Mouse (Mus musculus) kidney, postnatal 0 days (tissue): ENCODE data around the gene Foxp2. TPM values are rescaled to one million over a fixed set of nuclear protein-coding genes. Genes with fewer than 3 reads are reported as not detected.
A peak's percentile ranks its signal among the peaks of the same experiment; 100 is the strongest.

Experiments
- ATAC-seq: fragments of 200-750 bp; cut with Nextera tagmentation; replicated peaks from 2 replicates; pipeline ENCODE4 v1.8.0; 2017; ENCODE audit warnings: low read depth, moderate number of reproducible peaks, moderate TSS enrichment, moderate library complexity; ENCODE audit not compliant: low FRiP score
- DNase-seq: peaks from one replicate; pipeline ENCODE4 v3.0.0-alpha.2; 2016; ENCODE audit warnings: low spot score
- H3K27ac ChIP-seq: fragments of 300-500 bp; sonication (generic); 2 replicates; pipeline ENCODE4 v1.5.1; 2014; ENCODE audit warnings: mild to moderate bottlenecking
- H3K27me3 ChIP-seq: fragments of 300-500 bp; sonication (generic); 2 replicates; pipeline ENCODE4 v1.6.1; 2014; ENCODE audit warnings: low read length, mixed read lengths; ENCODE audit not compliant: insufficient read depth
- H3K36me3 ChIP-seq: fragments of 300-500 bp; sonication (generic); 2 replicates; pipeline ENCODE4 v1.6.1; 2014; ENCODE audit warnings: low read length, mixed read lengths; ENCODE audit not compliant: insufficient read depth
- H3K4me1 ChIP-seq: fragments of 300-500 bp; sonication (generic); replicated peaks from 2 replicates; pipeline ENCODE4 v1.6.1; 2014; ENCODE audit warnings: antibody characterized with exemption, low read length, mixed read lengths; ENCODE audit not compliant: insufficient read depth
- H3K4me2 ChIP-seq: fragments of 300-500 bp; sonication (generic); 2 replicates; pipeline ENCODE4 v1.6.1; 2014; ENCODE audit warnings: mild to moderate bottlenecking, low read length, moderate library complexity, mixed read lengths
- H3K4me3 ChIP-seq: fragments of 300-500 bp; sonication (generic); replicated peaks from 2 replicates; pipeline ENCODE4 v1.5.1; 2014; ENCODE audit warnings: low read depth, low read length
- H3K9ac ChIP-seq: fragments of 300-500 bp; sonication (generic); 2 replicates; pipeline ENCODE4 v1.6.1; 2014; ENCODE audit warnings: low read depth, low read length
- H3K9me3 ChIP-seq: fragments of 300-500 bp; sonication (generic); replicated peaks from 2 replicates; pipeline ENCODE4 v1.6.1; 2016; ENCODE audit warnings: low read length, inconsistent platforms, mixed read lengths
- CTCF ChIP-seq: IDR thresholded peaks from 2 replicates; pipeline ENCODE4 v1.5.1; 2016; ENCODE audit warnings: antibody characterized with exemption, low read depth, mild to moderate bottlenecking, moderate library complexity
- WGBS: fragments of 180-500 bp; shearing (Covaris S2); extraction: QIAGEN DNeasy Blood & Tissue Kit; methylation state at CpG from one replicate; pipeline ENCODE4 v1.1.7; 2014; 5-methylcytosine and 5-hydroxymethylcytosine counted together
- polyA plus RNA-seq: library from polyadenylated mRNA; unstranded; fragments of >200 nt; fragmentation: Nextera tagmentation; extraction: Ambion mirVana; gene quantifications from 2 replicates; pipeline ENCODE4 v1.2.1, GENCODE M21; 2015

Foxp2 gene
- polyA plus RNA-seq, 1 experiment from 2014 or later, result 2.5 TPM

- ATAC-seq, result peak; percentile 52
- Histone ChIP-seq H3K9me3 (no peaks in the 10 kb centered on the region), H3K4me1 (peaks cover 5% of the 10 kb centered on the region; the same call in 1 of the 2 replicates), H3K4me3 (peak overlapping the region; percentile 54), H3K9ac (0 out of 2 replicates have a peak overlapping the region, but pooled peaks have one; percentile 6), H3K4me2 (peak overlapping the region; percentile 94), H3K36me3 (no peaks in the 10 kb centered on the region), H3K27me3 (peaks cover 23% of the 10 kb centered on the region), H3K27ac (no peak overlapping the region)
- WGBS, result under 1% methylated on average over 20 of the region's 20 CpGs
- DNase-seq, result peak; percentile 42
- TF ChIP-seq CTCF, result no peak
These were observed 549 bp upstream of the Foxp2 start for GRCm38 (mm10) chr6:14900579-14901021.

DNA sequence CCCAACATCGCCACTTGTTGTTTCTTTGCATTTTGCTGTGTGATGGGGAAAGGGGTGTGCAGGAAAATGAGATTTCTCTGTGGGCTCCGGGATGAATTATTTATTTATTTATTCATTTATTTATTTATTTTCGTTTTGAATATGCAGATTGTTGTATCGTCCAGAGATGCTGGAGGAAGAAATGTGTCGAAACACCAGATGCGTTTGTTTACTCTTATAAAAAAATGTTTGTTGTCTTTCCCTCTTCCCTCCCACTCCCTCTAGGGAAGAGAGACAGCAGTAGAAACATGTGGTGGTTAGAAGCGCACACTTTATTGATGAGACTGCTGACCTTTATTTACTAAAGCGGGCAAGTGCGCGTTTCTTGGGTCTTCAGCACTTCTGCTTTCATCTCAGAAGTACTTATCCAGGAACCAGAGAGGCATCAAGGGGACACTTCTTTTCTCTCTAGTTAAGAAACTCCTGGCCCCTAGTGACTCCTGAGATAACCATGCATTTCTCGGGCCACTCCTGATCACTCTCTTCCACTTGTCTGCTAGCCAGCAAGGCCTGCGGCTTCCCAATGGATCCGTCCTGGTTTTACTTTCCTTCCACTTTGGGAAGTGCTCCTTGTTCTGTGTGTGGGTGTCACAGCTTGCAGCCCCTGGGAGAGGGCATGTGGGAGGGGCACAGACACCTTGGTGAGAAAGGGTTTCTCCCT lies 972 bp downstream of the Foxp2 start:
- Histone ChIP-seq H3K27me3 (peaks cover 23% of the 10 kb centered on the region), H3K9ac (peak overlapping the region; percentile 54), H3K4me1 (peaks cover 5% of the 10 kb centered on the region; the same call in 1 of the 2 replicates), H3K36me3 (no peaks in the 10 kb centered on the region), H3K4me3 (peak overlapping the region; percentile 54), H3K9me3 (no peaks in the 10 kb centered on the region), H3K27ac (no peak overlapping the region), H3K4me2 (peak overlapping the region; percentile 94)
- ATAC-seq, result no peak
- no peak for TF ChIP-seq CTCF
- peak; percentile 35 for DNase-seq
- 7% methylated on average over 13 of the region's 13 CpGs for WGBS

DNA sequence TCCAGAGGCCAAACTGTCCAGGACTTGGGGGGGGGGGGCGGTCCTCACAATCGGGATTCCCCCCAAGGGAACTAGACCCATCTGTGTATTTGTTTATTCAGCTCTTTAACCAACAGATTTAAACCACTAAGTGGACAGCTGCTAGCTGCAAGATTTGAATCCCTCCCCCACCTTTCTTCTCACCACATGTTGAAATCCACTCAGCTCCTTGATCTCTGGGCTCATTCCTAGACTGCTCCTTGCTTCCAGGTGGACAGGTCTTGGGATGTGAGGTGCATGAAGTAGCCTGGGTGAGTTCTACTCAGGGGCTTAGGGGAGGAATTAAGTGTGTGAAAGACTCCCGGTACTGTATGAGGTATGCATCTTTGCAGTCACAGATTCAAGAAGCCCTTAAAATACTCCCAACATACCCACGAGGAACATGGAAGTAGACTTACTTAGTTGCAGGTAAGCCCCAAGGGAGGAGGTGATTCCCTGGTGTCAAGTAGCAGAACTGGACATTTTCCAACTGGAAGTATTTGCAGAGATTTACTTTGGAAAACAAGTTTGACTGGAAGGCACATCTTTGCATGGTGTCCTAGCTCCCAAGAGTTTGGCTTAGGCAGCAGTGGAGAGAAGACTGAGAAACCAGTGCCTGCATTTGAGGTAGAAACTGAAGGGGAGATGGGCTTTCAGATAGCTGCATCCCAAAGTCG lies 2.3 kb downstream of the Foxp2 start:
- peak; percentile 6 for DNase-seq
- H3K36me3 ChIP-seq, result no peaks in the 10 kb centered on the region
- H3K9ac ChIP-seq, result no peak overlapping the region

DNA sequence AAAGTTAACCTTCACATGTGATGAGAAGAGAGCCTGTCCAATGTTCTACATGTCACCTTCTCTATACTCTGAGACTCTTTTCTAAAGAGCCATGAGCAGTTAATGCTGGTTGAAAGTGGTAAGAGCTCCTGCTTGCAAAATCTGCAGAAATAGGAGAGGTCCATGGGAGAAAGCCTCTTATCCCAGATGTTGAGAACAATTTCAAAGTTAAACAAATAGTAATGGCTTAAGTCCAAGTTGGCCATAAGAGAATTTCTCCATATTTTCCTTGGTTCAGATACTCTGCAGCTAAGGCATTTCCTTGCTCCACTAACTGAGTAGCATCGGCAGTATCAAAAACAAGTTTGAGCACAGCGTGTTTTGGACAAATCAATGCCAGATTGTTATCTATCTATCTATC lies 13.9 kb downstream of the Foxp2 start:
- Histone ChIP-seq H3K27ac (no peak overlapping the region), H3K4me3 (no peak overlapping the region), H3K9ac (no peak overlapping the region), H3K4me2 (no peak overlapping the region), H3K27me3 (no peaks in the 10 kb centered on the region), H3K9me3 (no peaks in the 10 kb centered on the region), H3K4me1 (no peaks in the 10 kb centered on the region), H3K36me3 (no peaks in the 10 kb centered on the region)
- DNase-seq, result no peak
- TF ChIP-seq CTCF, result no peak
- no peak for ATAC-seq
- WGBS, result 82% methylated on average over 2 of the region's 2 CpGs

More for the DNA sequence above, 2.3 kb downstream of the Foxp2 start:
- Histone ChIP-seq H3K27me3 (peaks cover 20% of the 10 kb centered on the region), H3K4me3 (no peak overlapping the region), H3K4me2 (no peak overlapping the region), H3K27ac (no peak overlapping the region), H3K9me3 (no peaks in the 10 kb centered on the region), H3K4me1 (peaks cover 5% of the 10 kb centered on the region; the same call in 1 of the 2 replicates)
- no peak for ATAC-seq
- TF ChIP-seq CTCF, result no peak
- 32% methylated on average over 5 of the region's 5 CpGs for whole genome bisulfite sequencing

- ATAC-seq, result no peak
- DNase-seq, result no peak
- Histone ChIP-seq H3K27ac (no peak overlapping the region), H3K9ac (no peak overlapping the region), H3K27me3 (no peaks in the 10 kb centered on the region), H3K9me3 (no peaks in the 10 kb centered on the region), H3K36me3 (no peaks in the 10 kb centered on the region), H3K4me2 (no peak overlapping the region), H3K4me1 (no peaks in the 10 kb centered on the region), H3K4me3 (no peak overlapping the region)
- no peak for TF ChIP-seq CTCF
These were observed 21.6 kb downstream of the Foxp2 start for GRCm38 (mm10) chr6:14922704-14923103.

GRCm38 (mm10) chr6:14924976-14925489 lies 23.9 kb downstream of the Foxp2 start:
- 76% methylated on average over 4 of the region's 4 CpGs for WGBS
- Histone ChIP-seq H3K27ac (no peak overlapping the region), H3K9me3 (no peaks in the 10 kb centered on the region), H3K36me3 (no peaks in the 10 kb centered on the region), H3K9ac (no peak overlapping the region), H3K27me3 (no peaks in the 10 kb centered on the region), H3K4me3 (no peak overlapping the region), H3K4me2 (no peak overlapping the region), H3K4me1 (no peaks in the 10 kb centered on the region)
- ATAC-seq (no peak), DNase-seq (no peak)
- TF ChIP-seq CTCF, result no peak
